ENCODE assay signal across 12 mouse cellular contexts in genomic region chr19:41907079-41907760, GRCm38 (mm10). TPM values are rescaled to one million over a fixed set of nuclear protein-coding genes. Genes with fewer than 3 reads are reported as not detected.
A peak's percentile ranks its signal among the peaks of the same experiment; 100 is the strongest.
DNase-seq lines count a peak whose midpoint lies in the region; ATAC-seq lines count a peak whose summit lies in the region.
"Had no signal": no experiment of that assay in that cellular context is flagged by ENCODE, and none has a peak within 500 bp of the region (broad histone marks: within the 10 kb centered on the region; RNA-seq: fewer than 3 reads in every experiment).

No protein-coding gene starts in this region.

- H3K4me3 ChIP-seq in intestine, embryonic 15.5 days (replicated peaks), result no peak overlapping the region
- peak overlapping the region; percentile 14 for H3K4me3 ChIP-seq in liver, embryonic 13.5 days (replicated peaks)
- H3K4me3 ChIP-seq: hindbrain, embryonic 10.5 days; limb, embryonic 13.5 days had no signal

- no peaks in the 10 kb centered on the region for H3K36me3 ChIP-seq in intestine, embryonic 15.5 days
- H3K36me3 ChIP-seq in liver, embryonic 13.5 days, result no peaks in the 10 kb centered on the region
- H3K36me3 ChIP-seq: hindbrain, embryonic 10.5 days; limb, embryonic 13.5 days had no signal

- H3K27me3 ChIP-seq in intestine, embryonic 15.5 days (replicated peaks), result no peaks in the 10 kb centered on the region
- H3K27me3 ChIP-seq in liver, embryonic 13.5 days, result no peaks in the 10 kb centered on the region
- H3K27me3 ChIP-seq: limb, embryonic 13.5 days had no signal

- no peak overlapping the region for H3K9ac ChIP-seq in intestine, embryonic 15.5 days
- H3K9ac ChIP-seq in liver, embryonic 13.5 days, result peak overlapping the region; percentile 54
- H3K9ac ChIP-seq: limb, embryonic 13.5 days had no signal

- peak; percentile 28 for DNase-seq in kidney, adult 11 months
- no peak for DNase-seq in kidney, postnatal 4 days
- peak; percentile 14 for DNase-seq in MN1 (ENCODE audit: low spot score)
- no peak for DNase-seq in liver, embryonic 13.5 days
- DNase-seq in thymus, postnatal 0 days (ENCODE audit: low spot score), result no peak
- no peak for DNase-seq in layer of hippocampus, adult 8-10 months (ENCODE audit: low spot score in 2 of 2)
- no peak for DNase-seq in cerebellum, postnatal 4 days (ENCODE audit: low spot score in 2 of 2)
- DNase-seq: gastrocnemius, postnatal 25 days; thymus, adult 18-20 months had no signal

- H3K27ac ChIP-seq in intestine, embryonic 15.5 days, result no peak overlapping the region; the same call in 1 of the 2 replicates
- H3K27ac ChIP-seq in liver, embryonic 13.5 days, result peak overlapping the region; percentile 84
- H3K27ac ChIP-seq: hindbrain, embryonic 10.5 days; limb, embryonic 13.5 days had no signal

- H3K9me3 ChIP-seq in intestine, embryonic 15.5 days, result no peaks in the 10 kb centered on the region
- no peaks in the 10 kb centered on the region for H3K9me3 ChIP-seq in liver, embryonic 13.5 days (replicated peaks)
- H3K9me3 ChIP-seq: hindbrain, embryonic 10.5 days; limb, embryonic 13.5 days had no signal

- 0 out of 2 replicates have a peak overlapping the region, but pooled peaks have one; percentile 12 for H3K4me2 ChIP-seq in intestine, embryonic 15.5 days (replicated peaks)
- peak overlapping the region; percentile 47 for H3K4me2 ChIP-seq in liver, embryonic 13.5 days
- H3K4me2 ChIP-seq: limb, embryonic 13.5 days had no signal

- no peak for ATAC-seq in intestine, embryonic 15.5 days
- ATAC-seq in liver, embryonic 13.5 days (ENCODE audit: low read depth), result peak; percentile 25

- H3K4me1 ChIP-seq in intestine, embryonic 15.5 days (replicated peaks), result peaks cover 13% of the 10 kb centered on the region
- peaks cover 56% of the 10 kb centered on the region for H3K4me1 ChIP-seq in liver, embryonic 13.5 days (replicated peaks)
- H3K4me1 ChIP-seq: hindbrain, embryonic 10.5 days; limb, embryonic 13.5 days had no signal

- WGBS in intestine, embryonic 15.5 days, result 31% methylated on average over 8 of the region's 8 CpGs
- WGBS in liver, embryonic 13.5 days (ENCODE audit: insufficient replicate concordance), result 29% methylated on average over 8 of the region's 8 CpGs

RNA-seq across cellular contexts. Expression of gene Pgam1, which starts 4.5 kb away (rescaled TPM):
- polyA plus RNA-seq in intestine, embryonic 15.5 days (2015; fragmentation: Nextera tagmentation; extraction: Ambion mirVana), result 855 and 865 TPM in 2 replicates
- polyA plus RNA-seq in liver, embryonic 13.5 days (2015; fragmentation: Nextera tagmentation; extraction: Ambion mirVana), result 230 and 238 TPM in 2 replicates
- polyA plus RNA-seq in thymus, postnatal 0 days (2015; fragmentation: Nextera tagmentation; extraction: Ambion mirVana), result 251 and 275 TPM in 2 replicates
- 100 to 1,000 TPM; 520 to 573 (median 534) TPM for total RNA-seq in layer of hippocampus, adult 8-10 months (2022)

RNA-seq across cellular contexts. Expression of gene Rrp12, which starts 11.2 kb away (rescaled TPM):
- polyA plus RNA-seq in intestine, embryonic 15.5 days (2015; fragmentation: Nextera tagmentation; extraction: Ambion mirVana), result 17.6 and 18.1 TPM in 2 replicates
- polyA plus RNA-seq in liver, embryonic 13.5 days (2015; fragmentation: Nextera tagmentation; extraction: Ambion mirVana), result 15.2 and 17.2 TPM in 2 replicates
- polyA plus RNA-seq in thymus, postnatal 0 days (2015; fragmentation: Nextera tagmentation; extraction: Ambion mirVana), result 11.3 and 12.4 TPM in 2 replicates
- total RNA-seq in layer of hippocampus, adult 8-10 months (2022), result 10 to 100 TPM; 33.0 to 34.6 (median 33.5) TPM

RNA-seq across cellular contexts. Expression of gene Exosc1, which starts 26.0 kb away (rescaled TPM):
- polyA plus RNA-seq in intestine, embryonic 15.5 days (2015; fragmentation: Nextera tagmentation; extraction: Ambion mirVana), result 65.4 and 72.5 TPM in 2 replicates
- polyA plus RNA-seq in liver, embryonic 13.5 days (2015; fragmentation: Nextera tagmentation; extraction: Ambion mirVana), result 61.6 and 67.2 TPM in 2 replicates
- 86.9 and 90.8 TPM in 2 replicates for polyA plus RNA-seq in thymus, postnatal 0 days (2015; fragmentation: Nextera tagmentation; extraction: Ambion mirVana)
- 10 to 100 TPM; 25.5 to 34.9 (median 29.1) TPM for total RNA-seq in layer of hippocampus, adult 8-10 months (2022)

RNA-seq across cellular contexts. Expression of gene Zdhhc16, which starts 26.1 kb away (rescaled TPM):
- 67.1 and 71.9 TPM in 2 replicates for polyA plus RNA-seq in intestine, embryonic 15.5 days (2015; fragmentation: Nextera tagmentation; extraction: Ambion mirVana)
- 43.1 and 44.1 TPM in 2 replicates for polyA plus RNA-seq in liver, embryonic 13.5 days (2015; fragmentation: Nextera tagmentation; extraction: Ambion mirVana)
- 67.3 and 67.8 TPM in 2 replicates for polyA plus RNA-seq in thymus, postnatal 0 days (2015; fragmentation: Nextera tagmentation; extraction: Ambion mirVana)
- total RNA-seq in layer of hippocampus, adult 8-10 months (2022), result 10 to 100 TPM; 43.5 to 47.4 (median 44.0) TPM

RNA-seq across cellular contexts. Expression of gene Frat2, which starts 59.3 kb away (rescaled TPM):
- polyA plus RNA-seq in intestine, embryonic 15.5 days (2015; fragmentation: Nextera tagmentation; extraction: Ambion mirVana), result 10.5 and 10.7 TPM in 2 replicates
- polyA plus RNA-seq in liver, embryonic 13.5 days (2015; fragmentation: Nextera tagmentation; extraction: Ambion mirVana), result 4.6 and 6.0 TPM in 2 replicates
- polyA plus RNA-seq in thymus, postnatal 0 days (2015; fragmentation: Nextera tagmentation; extraction: Ambion mirVana), result 12.1 and 16.0 TPM in 2 replicates
- total RNA-seq in layer of hippocampus, adult 8-10 months (2022), result 10 to 100 TPM; 10.0 to 10.9 (median 10.4) TPM

Comparison
In these comparisons a context has a peak if more than half of its experiments do, and no peak if none do; other contexts are left out.
1. DNase-seq: peak in kidney, adult 11 months (single experiment) and MN1 (single experiment); none in kidney, postnatal 4 days (0 of 2), liver, embryonic 13.5 days (single experiment), thymus, postnatal 0 days (single experiment), layer of hippocampus, adult 8-10 months (0 of 2) and cerebellum, postnatal 4 days (0 of 2).